Mouse (Mus musculus) forebrain, embryonic 11.5 days (tissue): ENCODE results near the gene Clcn6. TPM values are rescaled to one million over a fixed set of nuclear protein-coding genes. Genes with fewer than 3 reads are reported as not detected.

ENCODE experiments used
- ATAC-seq: fragments of 200-750 bp; cut with Nextera tagmentation; replicated peaks from 2 replicates; pipeline ENCODE4 v1.8.0; 2017; ENCODE audit warnings: moderate TSS enrichment; ENCODE audit not compliant: low FRiP score
- DNase-seq: peaks from one replicate; pipeline ENCODE4 v3.0.0-alpha.2; 2017; ENCODE audit warnings: low spot score
- H3K27ac ChIP-seq: fragments of 300-500 bp; sonication (generic); 2 replicates; pipeline ENCODE4 v1.5.1; 2014; ENCODE audit warnings: low read depth, low read length
- H3K27me3 ChIP-seq: fragments of 300-500 bp; sonication (generic); 2 replicates; pipeline ENCODE4 v1.6.1; 2014; ENCODE audit warnings: mild to moderate bottlenecking, low read length, mixed read lengths; ENCODE audit not compliant: control insufficient read depth, insufficient read depth
- H3K36me3 ChIP-seq: fragments of 300-500 bp; sonication (generic); 2 replicates; pipeline ENCODE4 v1.6.1; 2014; ENCODE audit warnings: mild to moderate bottlenecking, low read length, moderate library complexity, mixed read lengths; ENCODE audit not compliant: control insufficient read depth, insufficient read depth
- H3K4me1 ChIP-seq: fragments of 300-500 bp; sonication (generic); replicated peaks from 2 replicates; pipeline ENCODE4 v1.6.1; 2014; ENCODE audit warnings: low read length, mixed read lengths; ENCODE audit not compliant: control insufficient read depth, insufficient read depth
- H3K4me2 ChIP-seq: fragments of 300-500 bp; sonication (generic); 2 replicates; pipeline ENCODE4 v1.6.1; 2014; ENCODE audit warnings: low read depth, mild to moderate bottlenecking, low read length, moderate library complexity, mixed read lengths; ENCODE audit not compliant: severe bottlenecking
- H3K4me3 ChIP-seq: fragments of 300-500 bp; sonication (generic); 2 replicates; pipeline ENCODE4 v1.5.1; 2014; ENCODE audit warnings: low read depth, low read length
- H3K9ac ChIP-seq: fragments of 300-500 bp; sonication (generic); 2 replicates; pipeline ENCODE4 v1.6.1; 2014; ENCODE audit warnings: low read length
- H3K9me3 ChIP-seq: fragments of 300-500 bp; sonication (generic); 2 replicates; pipeline ENCODE4 v1.6.1; 2016; ENCODE audit warnings: low read length, mixed read lengths; ENCODE audit not compliant: control insufficient read depth
- WGBS: fragments of 180-500 bp; shearing (Covaris S2); extraction: QIAGEN DNeasy Blood & Tissue Kit; methylation state at CpG from one replicate; pipeline ENCODE4 v1.1.7; 2014; 5-methylcytosine and 5-hydroxymethylcytosine counted together
- polyA plus RNA-seq: library from polyadenylated mRNA; unstranded; fragments of >200 nt; fragmentation: Nextera tagmentation; extraction: Ambion mirVana; gene quantifications from 2 replicates; pipeline ENCODE4 v1.2.1, GENCODE M21; 2014

Gene Clcn6
- polyA plus RNA-seq, 1 experiment from 2014 or later, result 14.6 TPM

- Histone ChIP-seq H3K9ac (no peak within 1 kb of the TSS), H3K4me1 (no peaks in the 10 kb centered on the region), H3K27ac (no peak within 1 kb of the TSS), H3K27me3 (no peaks in the 10 kb centered on the region), H3K4me3 (no peak within 1 kb of the TSS), H3K36me3 (peaks cover 6% of the 10 kb centered on the region), H3K4me2 (no peak within 1 kb of the TSS), H3K9me3 (no peaks in the 10 kb centered on the region)
- no peak for DNase-seq
- no peak for ATAC-seq
- WGBS, result 60% methylated on average over 12 of the region's 12 CpGs
Measured at GRCm38 (mm10) chr4:148000202-148000772, 38.3 kb downstream of the Clcn6 start, which contains the start of gene Nppa. Nppa (plus strand) TSS chr4:148000722.

DNA sequence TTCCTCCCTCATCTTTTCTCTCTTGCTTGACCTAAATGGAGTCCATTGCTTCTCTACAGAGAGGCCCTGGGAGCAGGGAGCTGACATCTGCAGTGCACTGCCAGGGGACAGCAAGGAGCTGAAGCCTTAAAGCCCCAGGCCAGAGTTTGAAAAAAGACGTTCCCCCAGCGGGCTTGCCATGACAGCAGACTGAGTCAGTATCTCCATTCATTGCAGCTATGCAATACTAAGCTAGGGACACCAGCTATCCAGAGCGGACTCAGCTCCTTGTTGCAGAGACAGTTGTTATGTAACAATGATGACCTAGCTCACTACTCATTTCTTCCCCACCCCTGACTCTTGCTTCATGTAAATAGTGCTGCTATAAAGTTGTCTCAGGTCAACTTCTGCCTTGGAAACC is 43.3 kb downstream of the Clcn6 start:
- Histone ChIP-seq H3K36me3 (no peaks in the 10 kb centered on the region), H3K27ac (no peak overlapping the region), H3K9ac (no peak overlapping the region), H3K27me3 (no peaks in the 10 kb centered on the region), H3K9me3 (no peaks in the 10 kb centered on the region), H3K4me3 (no peak overlapping the region), H3K4me2 (no peak overlapping the region), H3K4me1 (no peaks in the 10 kb centered on the region)
- 81% methylated on average over 3 of the region's 3 CpGs for WGBS
- no peak for DNase-seq
- ATAC-seq, result no peak

DNA sequence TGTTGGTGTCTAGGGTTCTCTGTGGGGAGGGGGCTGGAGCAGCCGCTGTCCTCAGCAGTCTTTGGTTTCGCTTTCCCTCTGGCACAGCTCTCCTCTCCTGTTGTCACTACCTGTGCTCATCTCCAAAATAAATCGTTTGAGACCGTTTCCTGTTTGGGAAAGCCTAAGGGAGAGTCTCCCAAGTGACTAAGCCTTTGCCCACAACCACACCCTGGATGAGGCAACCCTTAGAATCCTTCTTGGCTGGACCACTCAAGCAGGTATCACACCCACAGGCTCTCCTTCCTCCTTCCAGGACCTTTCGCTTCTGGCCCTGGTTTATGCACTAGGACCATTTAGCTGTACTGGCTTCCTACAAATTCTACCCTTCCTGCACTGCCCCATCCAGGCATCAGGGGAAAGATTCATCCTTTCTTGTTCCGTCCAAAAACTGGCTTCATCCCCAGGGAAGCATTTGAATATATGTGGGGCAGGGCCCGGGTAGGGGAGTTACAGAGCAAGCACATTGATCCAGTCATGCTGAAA is 45.0 kb downstream of the Clcn6 start:
- Histone ChIP-seq H3K4me2 (no peak overlapping the region), H3K36me3 (no peaks in the 10 kb centered on the region), H3K4me1 (no peaks in the 10 kb centered on the region), H3K9me3 (no peaks in the 10 kb centered on the region), H3K9ac (no peak overlapping the region), H3K27ac (no peak overlapping the region), H3K4me3 (no peak overlapping the region), H3K27me3 (no peaks in the 10 kb centered on the region)
- no peak for ATAC-seq
- DNase-seq, result no peak
- WGBS, result 70% methylated on average over 7 of the region's 7 CpGs

DNA sequence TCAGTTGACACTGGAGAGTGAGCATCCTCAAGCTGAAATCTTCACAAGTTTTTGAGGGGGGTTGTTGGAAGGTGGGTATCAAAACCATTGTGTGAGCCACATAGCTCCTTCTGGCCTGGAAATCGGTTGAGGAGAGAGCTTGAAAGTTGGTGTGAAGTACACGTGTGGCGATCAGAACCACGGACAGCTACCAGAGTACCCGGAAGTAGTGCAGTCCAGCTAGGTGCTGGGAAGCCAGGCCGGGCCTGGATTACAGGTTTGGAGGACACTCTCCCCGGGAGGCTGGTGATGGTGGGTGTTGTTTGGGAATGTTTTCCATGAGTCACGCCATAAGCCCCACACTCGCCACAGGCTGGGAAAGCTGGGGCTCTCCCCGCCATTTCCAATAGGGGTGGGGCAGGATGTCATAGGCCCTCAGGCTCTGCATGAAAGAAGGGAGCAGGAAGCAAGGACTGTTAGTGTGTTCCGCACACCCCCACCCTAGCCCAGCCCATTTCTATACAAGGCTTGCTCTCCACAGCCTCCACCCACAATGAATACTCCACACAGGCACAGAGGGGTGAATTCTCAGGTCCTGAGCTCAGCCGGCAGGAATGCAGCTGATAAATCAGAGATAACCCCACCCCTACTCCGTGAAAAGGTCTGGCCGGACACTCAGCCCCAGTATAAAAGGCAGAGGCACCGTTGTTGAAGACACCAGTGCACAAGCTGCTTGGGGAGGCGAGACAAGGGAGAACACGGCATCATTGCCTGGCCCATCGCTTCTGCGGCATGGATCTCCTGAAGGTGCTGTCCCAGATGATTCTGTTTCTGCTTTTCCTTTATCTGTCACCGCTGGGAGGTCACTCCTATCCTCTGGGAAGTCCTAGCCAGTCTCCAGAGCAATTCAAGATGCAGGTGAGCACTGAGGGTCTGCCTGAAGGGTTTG is 53.2 kb downstream of the Clcn6 start, which contains the start of gene Nppb:
Gene Nppb, plus strand, starts transcription at position 584 of the 928 bp plus-strand sequence.
- Histone ChIP-seq H3K27ac (no peak within 1 kb of the TSS), H3K27me3 (no peaks in the 10 kb centered on the region), H3K4me3 (no peak within 1 kb of the TSS), H3K36me3 (no peaks in the 10 kb centered on the region), H3K9me3 (no peaks in the 10 kb centered on the region), H3K4me2 (no peak within 1 kb of the TSS), H3K9ac (no peak within 1 kb of the TSS), H3K4me1 (no peaks in the 10 kb centered on the region)
- WGBS, result 36% methylated on average over 20 of the region's 20 CpGs
- ATAC-seq (no peak), DNase-seq (no peak)

GRCm38 (mm10) chr4:147979441-147979860 is 59.2 kb downstream of the Clcn6 start:
- H3K9me3 ChIP-seq, result no peaks in the 10 kb centered on the region
- ATAC-seq, result no peak
- 84% methylated on average over 7 of the region's 7 CpGs for WGBS

GRCm38 (mm10) chr4:147978391-147978790 is 60.2 kb downstream of the Clcn6 start:
- DNase-seq, result no peak
- H3K9ac ChIP-seq, result no peak overlapping the region
- no peaks in the 10 kb centered on the region for H3K4me1 ChIP-seq
- H3K27me3 ChIP-seq, result no peaks in the 10 kb centered on the region
- no peak overlapping the region for H3K27ac ChIP-seq
- H3K9me3 ChIP-seq, result no peaks in the 10 kb centered on the region
- no peak overlapping the region for H3K4me2 ChIP-seq
- 93% methylated on average over 6 of the region's 6 CpGs for WGBS
- no peak for ATAC-seq
- H3K4me3 ChIP-seq, result no peak overlapping the region
- H3K36me3 ChIP-seq, result no peaks in the 10 kb centered on the region

More at GRCm38 (mm10) chr4:147979441-147979860, 59.2 kb downstream of the Clcn6 start:
- no peaks in the 10 kb centered on the region for H3K4me1 ChIP-seq
- no peaks in the 10 kb centered on the region for H3K36me3 ChIP-seq
- no peaks in the 10 kb centered on the region for H3K27me3 ChIP-seq
- DNase-seq, result no peak
- no peak overlapping the region for H3K9ac ChIP-seq
- H3K4me2 ChIP-seq, result no peak overlapping the region
- no peak overlapping the region for H3K4me3 ChIP-seq
- H3K27ac ChIP-seq, result no peak overlapping the region

DNA sequence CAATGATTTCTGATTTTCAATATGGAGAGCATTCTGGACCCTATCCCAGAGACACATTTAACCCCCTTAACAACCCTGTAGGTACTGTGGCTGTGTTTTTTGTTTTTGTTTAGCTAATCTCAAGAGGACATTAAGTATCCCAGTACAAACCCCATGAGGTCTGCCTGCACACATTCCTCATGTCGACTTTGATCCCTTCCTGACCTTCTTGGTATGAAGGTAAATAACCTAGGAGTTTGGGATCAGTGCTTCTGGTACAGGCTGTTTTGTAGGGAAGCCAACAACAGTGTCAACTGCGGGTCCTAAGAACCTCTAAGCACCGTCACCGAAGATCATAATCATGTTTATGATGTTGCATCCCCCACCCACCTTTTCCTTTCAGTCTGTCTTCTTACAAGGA is 60.9 kb downstream of the Clcn6 start:
- H3K27me3 ChIP-seq, result no peaks in the 10 kb centered on the region
- no peak overlapping the region for H3K4me2 ChIP-seq
- no peak overlapping the region for H3K9ac ChIP-seq
- no peak overlapping the region for H3K4me3 ChIP-seq
- DNase-seq, result no peak
- no peak for ATAC-seq
- H3K9me3 ChIP-seq, result no peaks in the 10 kb centered on the region
- no peaks in the 10 kb centered on the region for H3K4me1 ChIP-seq
- WGBS, result 78% methylated on average over 4 of the region's 4 CpGs
- no peaks in the 10 kb centered on the region for H3K36me3 ChIP-seq
- H3K27ac ChIP-seq, result no peak overlapping the region

DNA sequence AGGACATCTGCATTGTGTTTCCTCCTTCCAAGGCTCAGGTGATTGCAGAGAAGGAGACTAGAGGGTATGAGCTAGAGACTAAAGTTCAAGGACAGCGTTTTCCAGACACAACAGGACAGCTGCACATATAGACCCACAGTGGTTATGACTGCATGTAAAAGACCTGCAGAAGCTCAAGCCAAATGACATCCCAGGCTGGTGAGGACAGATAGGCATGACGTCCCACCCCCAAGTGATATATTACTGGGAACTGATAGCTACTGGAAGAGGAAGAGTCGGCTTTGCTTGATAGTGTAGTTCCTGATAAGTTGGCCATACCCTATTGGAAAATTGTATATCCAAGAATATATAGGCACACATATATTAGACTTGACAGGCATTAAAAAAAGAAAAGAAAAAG is 62.4 kb downstream of the Clcn6 start:
- Histone ChIP-seq H3K9ac (no peak overlapping the region), H3K36me3 (no peaks in the 10 kb centered on the region), H3K4me1 (no peaks in the 10 kb centered on the region), H3K9me3 (no peaks in the 10 kb centered on the region), H3K27me3 (no peaks in the 10 kb centered on the region), H3K4me2 (no peak overlapping the region), H3K4me3 (no peak overlapping the region), H3K27ac (no peak overlapping the region)
- ATAC-seq, result no peak
- DNase-seq, result no peak
- 83% methylated on average over 3 of the region's 3 CpGs for WGBS
